In genomic region chr1:132879801-132880160, GRCm38 (mm10) we compare ENCODE assay signal across 8 mouse cellular contexts. TPM values are rescaled to one million over a fixed set of nuclear protein-coding genes. Genes with fewer than 3 reads are reported as not detected.
DNase-seq lines count a peak whose midpoint lies in the region; ATAC-seq and TF ChIP-seq lines count a peak whose summit lies in the region.

No protein-coding gene starts in this region.

- ATAC-seq in kidney, postnatal 0 days (replicated peaks; ENCODE audit: low FRiP score, low read depth): no peak
- no peak for ATAC-seq in intestine, embryonic 16.5 days
- peak; percentile 1; the same call in 1 of the 2 replicates for ATAC-seq in neural tube, embryonic 14.5 days (ENCODE audit: low read depth)

- H3K27me3 ChIP-seq in kidney, postnatal 0 days (ENCODE audit: insufficient read depth, low read length): peaks cover 26% of the 10 kb centered on the region
- H3K27me3 ChIP-seq in forebrain, embryonic 10.5 days (ENCODE audit: poor library complexity, severe bottlenecking): peaks cover 88% of the 10 kb centered on the region
- H3K27me3 ChIP-seq in intestine, embryonic 16.5 days (replicated peaks; ENCODE audit: control insufficient read depth, insufficient read depth, low read length): peaks cover 49% of the 10 kb centered on the region
- no peaks in the 10 kb centered on the region; the same call in 1 of the 2 replicates for H3K27me3 ChIP-seq in neural tube, embryonic 14.5 days (ENCODE audit: control insufficient read depth, insufficient read depth, low read length)

- H3K27ac ChIP-seq in kidney, postnatal 0 days: no peak overlapping the region
- H3K27ac ChIP-seq in forebrain, embryonic 10.5 days: peak overlapping the region; percentile 88
- no peak overlapping the region for H3K27ac ChIP-seq in intestine, embryonic 16.5 days (ENCODE audit: low read length)
- peak overlapping the region; percentile 80; the same call in 1 of the 2 replicates for H3K27ac ChIP-seq in neural tube, embryonic 14.5 days (ENCODE audit: low read depth, low read length)

- H3K4me3 ChIP-seq in kidney, postnatal 0 days (replicated peaks; ENCODE audit: low read depth, low read length): peak overlapping the region; percentile 52
- H3K4me3 ChIP-seq in forebrain, embryonic 10.5 days: peak overlapping the region; percentile 65
- peak overlapping the region; percentile 58 for H3K4me3 ChIP-seq in intestine, embryonic 16.5 days (ENCODE audit: low read length)
- H3K4me3 ChIP-seq in neural tube, embryonic 14.5 days (ENCODE audit: low read depth, low read length): peak overlapping the region; percentile 88

- H3K36me3 ChIP-seq in kidney, postnatal 0 days (ENCODE audit: insufficient read depth, low read length): no peaks in the 10 kb centered on the region
- no peaks in the 10 kb centered on the region for H3K36me3 ChIP-seq in forebrain, embryonic 10.5 days (replicated peaks)
- H3K36me3 ChIP-seq in intestine, embryonic 16.5 days (ENCODE audit: control insufficient read depth, insufficient read depth, low read length): no peaks in the 10 kb centered on the region
- H3K36me3 ChIP-seq in neural tube, embryonic 14.5 days (ENCODE audit: control insufficient read depth, insufficient read depth, low read length): no peaks in the 10 kb centered on the region

- WGBS in kidney, postnatal 0 days: 17% methylated on average over 8 of the region's 8 CpGs
- 5% methylated on average over 8 of the region's 8 CpGs for WGBS in forebrain, embryonic 10.5 days
- WGBS in intestine, embryonic 16.5 days: 15% methylated on average over 8 of the region's 8 CpGs
- 10% methylated on average over 8 of the region's 8 CpGs for WGBS in neural tube, embryonic 14.5 days

- peaks cover 10% of the 10 kb centered on the region; the same call in 1 of the 2 replicates for H3K4me1 ChIP-seq in kidney, postnatal 0 days (replicated peaks; ENCODE audit: insufficient read depth, low read length)
- peaks cover 41% of the 10 kb centered on the region for H3K4me1 ChIP-seq in forebrain, embryonic 10.5 days
- H3K4me1 ChIP-seq in intestine, embryonic 16.5 days (ENCODE audit: control insufficient read depth, insufficient read depth, low read length): peaks cover 10% of the 10 kb centered on the region
- peaks cover 16% of the 10 kb centered on the region for H3K4me1 ChIP-seq in neural tube, embryonic 14.5 days (ENCODE audit: control insufficient read depth, insufficient read depth, low read length)

- no peak for DNase-seq in kidney, postnatal 0 days (ENCODE audit: low spot score)
- DNase-seq in kidney, adult 9 months: no peak
- DNase-seq in forebrain, embryonic 10.5 days (ENCODE audit: extremely low spot score, low spot score): peak; percentile 18
- no peak for DNase-seq in urinary bladder, postnatal 25 days (ENCODE audit: low spot score)
- no peak for DNase-seq in thymus, adult 18-20 months
- no peak for DNase-seq in c-Kit-positive CD71-positive TER-119-positive erythroid progenitor cells, embryonic 14.5 days (ENCODE audit: low spot score)

- no peak for TF ChIP-seq CTCF in kidney, postnatal 0 days (IDR thresholded peaks at IDR 0.05; ENCODE audit: low read depth)

- no peaks in the 10 kb centered on the region for H3K9me3 ChIP-seq in kidney, postnatal 0 days (replicated peaks; ENCODE audit: low read length)
- H3K9me3 ChIP-seq in forebrain, embryonic 10.5 days: no peaks in the 10 kb centered on the region
- H3K9me3 ChIP-seq in intestine, embryonic 16.5 days (ENCODE audit: control insufficient read depth, low read length): no peaks in the 10 kb centered on the region
- no peaks in the 10 kb centered on the region for H3K9me3 ChIP-seq in neural tube, embryonic 14.5 days (ENCODE audit: control insufficient read depth, low read length)

- H3K9ac ChIP-seq in kidney, postnatal 0 days (ENCODE audit: low read depth, low read length): no peak overlapping the region
- H3K9ac ChIP-seq in intestine, embryonic 16.5 days (ENCODE audit: low read depth, low read length): no peak overlapping the region; the same call in 1 of the 2 replicates
- H3K9ac ChIP-seq in neural tube, embryonic 14.5 days (replicated peaks; ENCODE audit: low read depth, low read length): peak overlapping the region; percentile 84; the same call in 1 of the 2 replicates

- H3K4me2 ChIP-seq in kidney, postnatal 0 days (ENCODE audit: low read length): peak overlapping the region; percentile 94
- peak overlapping the region; percentile 91 for H3K4me2 ChIP-seq in intestine, embryonic 16.5 days (ENCODE audit: low read depth, low read length)
- peak overlapping the region; percentile 93 for H3K4me2 ChIP-seq in neural tube, embryonic 14.5 days (ENCODE audit: low read depth, low read length)

RNA-seq across cellular contexts. Expression of gene Lrrn2, which starts 0.3 kb away (rescaled TPM):
- 3.3 TPM in 2 replicates for polyA plus RNA-seq in kidney, postnatal 0 days (2015; fragmentation: Nextera tagmentation; extraction: Ambion mirVana)
- 5.5 and 6.0 TPM in 2 replicates for polyA plus RNA-seq in forebrain, embryonic 10.5 days (2016; fragmentation: Nextera tagmentation; extraction: Ambion mirVana)
- 3.3 and 3.4 TPM in 2 replicates for polyA plus RNA-seq in intestine, embryonic 16.5 days (2015; fragmentation: Nextera tagmentation; extraction: Ambion mirVana)
- polyA plus RNA-seq in neural tube, embryonic 14.5 days (2014; fragmentation: Nextera tagmentation; extraction: Ambion mirVana): 35.8 and 38.4 TPM in 2 replicates

Comparison
In these comparisons a context has a peak if more than half of its experiments do, and no peak if none do; other contexts are left out.
1. H3K27ac ChIP-seq: peak in forebrain, embryonic 10.5 days (single experiment) and neural tube, embryonic 14.5 days (single experiment); none in kidney, postnatal 0 days (single experiment) and intestine, embryonic 16.5 days (single experiment).
2. Peak in every context shown above with its lines, with median percentiles within 50 percentile points of each other: H3K4me2 ChIP-seq and H3K4me3 ChIP-seq.